Mouse (Mus musculus): ENCODE measurements around the gene Chrm3. TPM values are rescaled to one million over a fixed set of nuclear protein-coding genes. Genes with fewer than 3 reads are reported as not detected.

Chrm3 gene
- polyA plus RNA-seq, 1 experiment from 2014 or later: 0.65 TPM

Small RNA genes lying within 50 kb of the gene (microRNA-seq; reads per million reads assigned to microRNA genes)
- gene Gm24187: not detected

All from forebrain, embryonic 14.5 days (tissue).